Mouse (Mus musculus) olfactory bulb, adult 2 months (tissue): ENCODE data around the gene Kifc1. TPM values are rescaled to one million over a fixed set of nuclear protein-coding genes. Genes with fewer than 3 reads are reported as not detected.
A peak's percentile ranks its signal among the peaks of the same experiment; 100 is the strongest.
"Not testable (repeated sequence)": the region's sequence is repeated elsewhere in the genome, so short reads cannot be mapped to it uniquely, and the experiment has no call there.

Source experiments
- H3K27ac ChIP-seq: fragments of 200-500 bp; 2 replicates; pipeline ENCODE4 v1.5.1; 2012; ENCODE audit warnings: low read depth, low read length; ENCODE audit not compliant: insufficient read depth
- H3K4me1 ChIP-seq: fragments of 200-500 bp; 2 replicates; pipeline ENCODE4 v1.6.1; 2012; ENCODE audit warnings: low read length; ENCODE audit not compliant: control insufficient read depth, insufficient read depth
- H3K4me3 ChIP-seq: fragments of 200-500 bp; 2 replicates; pipeline ENCODE4 v1.5.1; 2012; ENCODE audit warnings: mild to moderate bottlenecking, low read depth, low read length, moderate library complexity; ENCODE audit not compliant: insufficient read depth
- CTCF ChIP-seq: fragments of 200-500 bp; IDR thresholded peaks from 2 replicates; pipeline ENCODE4 v1.5.1; 2012; ENCODE audit warnings: low read depth, mild to moderate bottlenecking, low read length, moderate library complexity; ENCODE audit not compliant: insufficient read depth
- POLR2A ChIP-seq: fragments of 200-500 bp; IDR thresholded peaks from 2 replicates; pipeline ENCODE4 v1.6.1; 2012; ENCODE audit warnings: mild to moderate bottlenecking, low read depth, low read length, moderate library complexity; ENCODE audit not compliant: insufficient read depth
- WGBS: fragments of 180-500 bp; shearing (Covaris S2); methylation state at CpG from one replicate; pipeline ENCODE4 v1.1.7; 2018; 5-methylcytosine and 5-hydroxymethylcytosine counted together
- polyA plus RNA-seq: library from polyadenylated mRNA; stranded (reverse); fragments of >200 nt; gene quantifications from 2 replicates; pipeline ENCODE4 v1.2.4, GENCODE M21; 2012; ENCODE audit warnings: low replicate concordance; ENCODE audit not compliant: missing spikeins, insufficient read depth, insufficient read length

Gene Kifc1
- polyA plus RNA-seq, 1 experiment: not detected

DNA sequence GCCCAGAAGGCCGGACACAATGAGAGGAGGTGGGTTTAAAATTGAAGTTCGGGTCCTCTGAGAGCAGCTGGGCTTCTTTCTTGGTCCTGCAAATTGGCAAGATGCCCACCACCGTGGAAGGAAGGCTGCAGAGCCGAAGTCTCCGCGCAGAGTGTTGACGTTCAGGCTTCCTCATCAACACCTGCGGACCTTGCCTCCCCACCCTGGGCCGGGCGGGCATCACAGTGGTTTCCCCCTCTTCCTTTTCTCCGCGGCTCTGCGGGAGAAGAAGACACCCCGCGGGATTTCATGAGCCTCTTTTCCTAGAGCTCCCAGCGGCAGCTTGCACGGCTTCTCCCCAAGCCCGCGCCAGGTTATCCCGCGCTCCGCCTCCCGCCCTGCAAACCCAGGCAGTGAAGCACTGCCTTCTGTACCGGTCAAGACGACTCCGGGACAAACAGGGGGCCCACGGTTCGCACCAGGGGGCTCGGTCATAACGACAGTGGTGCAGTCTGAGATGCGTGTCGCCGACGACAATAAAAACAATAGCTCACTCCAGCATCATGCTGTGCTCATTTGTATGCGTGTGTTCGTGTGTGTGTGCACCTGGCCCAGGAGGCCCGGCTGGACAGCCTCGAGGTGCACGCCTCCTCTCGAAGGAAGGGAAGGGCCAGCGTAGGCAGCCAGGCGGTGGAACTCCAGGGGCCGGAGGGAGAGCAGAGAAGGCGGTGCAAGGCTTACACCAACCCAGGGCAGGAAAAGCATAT lies 18.0 kb upstream of the Kifc1 start:
- Histone ChIP-seq H3K4me3 (peak overlapping the region; percentile 54), H3K27ac (peak overlapping the region; percentile 22), H3K4me1 (peaks cover 15% of the 10 kb centered on the region)
- no peak for TF ChIP-seq POLR2A
- TF ChIP-seq CTCF: no peak
- under 1% methylated on average over 44 of the region's 44 CpGs for WGBS

DNA sequence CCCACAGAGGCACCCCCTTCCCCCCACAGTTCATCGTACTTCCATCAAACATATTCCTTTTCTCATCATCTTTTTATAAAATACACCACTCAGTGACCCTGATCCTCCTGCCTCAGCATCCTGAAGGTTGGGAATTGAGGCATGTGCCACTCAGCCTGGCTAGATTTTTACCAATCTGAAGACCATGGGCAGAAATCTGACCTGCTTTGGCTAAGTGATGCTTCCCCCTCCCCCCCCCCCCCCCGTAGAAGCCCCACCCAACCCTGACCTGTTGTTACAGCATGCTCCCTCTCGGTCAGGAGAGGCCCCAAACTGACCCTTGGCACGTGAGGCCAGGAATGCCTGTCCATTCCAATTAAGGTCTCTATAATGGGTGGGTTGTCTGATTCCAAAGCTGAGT lies 14.4 kb upstream of the Kifc1 start, which contains the start of gene Platr17:
Gene Platr17, plus strand, starts transcription at position 301 of the 400 bp plus-strand sequence.
- H3K4me3 ChIP-seq, H3K27ac ChIP-seq, H3K4me1 ChIP-seq: not testable (repeated sequence)
- 32% methylated on average over 4 of the region's 4 CpGs for WGBS

DNA sequence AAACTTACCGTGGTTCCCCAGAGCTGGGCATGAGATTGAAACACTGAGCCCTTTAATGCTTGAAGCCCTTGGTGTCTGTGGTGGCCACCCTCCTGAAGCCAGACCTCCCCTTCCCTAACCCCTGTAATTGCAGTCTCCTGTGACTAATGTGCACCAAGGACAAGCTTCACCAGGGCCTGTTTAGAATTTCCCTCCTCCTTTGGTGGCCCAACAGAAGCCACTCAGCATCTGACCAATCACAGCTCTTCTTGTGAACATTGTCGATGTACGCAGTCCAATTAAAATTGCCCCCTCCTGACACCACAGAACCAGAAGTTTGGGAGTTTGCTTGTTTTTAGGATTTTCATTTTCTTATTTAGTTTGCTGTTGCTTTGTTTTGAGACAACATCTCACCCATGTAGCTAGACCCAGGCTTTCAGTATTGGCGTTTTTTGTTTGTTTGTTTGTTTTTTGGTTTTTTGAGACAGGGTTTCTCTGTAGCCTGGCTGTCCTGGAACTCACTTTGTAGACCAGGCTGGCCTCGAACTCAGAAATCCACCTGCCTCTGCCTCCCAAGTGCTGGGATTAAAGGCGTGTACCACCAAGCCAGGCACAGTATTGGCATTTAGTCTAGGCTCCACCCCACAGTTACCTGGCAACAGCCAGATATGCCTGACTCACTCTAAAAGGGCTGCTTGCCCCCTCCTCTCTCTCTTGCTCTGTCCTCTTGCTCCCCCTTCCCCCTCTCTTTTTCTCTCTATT lies 13.6 kb upstream of the Kifc1 start:
- not testable (repeated sequence) for H3K4me3 ChIP-seq, H3K4me1 ChIP-seq, H3K27ac ChIP-seq
- 65% methylated on average over 6 of the region's 6 CpGs for WGBS

DNA sequence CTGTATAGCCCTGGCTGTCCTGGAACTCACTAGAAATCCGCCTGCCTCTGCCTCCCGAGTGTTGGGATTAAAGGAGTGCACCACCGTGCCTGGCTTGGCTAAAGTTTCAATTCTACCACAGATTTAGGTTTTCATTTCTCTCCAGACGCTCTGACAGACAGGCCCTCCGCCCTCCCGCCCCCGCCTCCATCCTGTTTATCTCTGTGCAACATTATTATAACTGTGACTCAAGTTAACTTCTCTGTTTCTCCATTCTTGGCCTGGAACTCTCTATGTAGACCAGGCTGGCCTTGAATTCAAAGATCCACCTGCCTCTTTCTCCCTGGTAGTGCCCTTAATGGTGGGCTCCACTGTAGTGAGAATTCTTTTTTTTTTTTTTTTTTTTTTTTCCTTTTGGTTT lies 12.0 kb upstream of the Kifc1 start:
- TF ChIP-seq CTCF: no peak
- TF ChIP-seq POLR2A: no peak
- no peak overlapping the region for H3K27ac ChIP-seq
- 75% methylated on average over 7 of the region's 7 CpGs for WGBS

DNA sequence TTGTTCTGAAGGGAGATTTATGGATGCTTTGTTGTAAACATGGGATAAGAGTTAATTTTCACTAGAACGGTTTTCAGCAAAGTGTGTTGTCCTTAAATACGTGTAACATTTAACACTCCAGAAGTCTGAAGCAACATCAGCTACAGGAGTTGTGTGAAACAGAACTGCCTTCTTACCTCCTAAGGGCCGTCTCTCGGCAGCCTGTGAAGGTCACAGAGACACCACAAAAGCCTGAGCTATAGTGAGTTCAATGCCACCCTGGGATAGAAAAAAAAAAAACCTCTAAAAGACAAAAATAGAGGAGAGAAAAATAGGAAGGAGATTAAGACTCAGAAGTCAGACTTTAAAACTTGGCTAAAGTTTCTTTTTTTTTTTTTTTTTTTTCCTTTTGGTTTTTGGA lies 11.6 kb upstream of the Kifc1 start:
- 69% methylated on average over 4 of the region's 4 CpGs for WGBS
- H3K27ac ChIP-seq: no peak overlapping the region
- TF ChIP-seq POLR2A: no peak

More for the DNA sequence above, 12.0 kb upstream of the Kifc1 start:
- no peaks in the 10 kb centered on the region for H3K4me1 ChIP-seq
- H3K4me3 ChIP-seq: no peak overlapping the region

DNA sequence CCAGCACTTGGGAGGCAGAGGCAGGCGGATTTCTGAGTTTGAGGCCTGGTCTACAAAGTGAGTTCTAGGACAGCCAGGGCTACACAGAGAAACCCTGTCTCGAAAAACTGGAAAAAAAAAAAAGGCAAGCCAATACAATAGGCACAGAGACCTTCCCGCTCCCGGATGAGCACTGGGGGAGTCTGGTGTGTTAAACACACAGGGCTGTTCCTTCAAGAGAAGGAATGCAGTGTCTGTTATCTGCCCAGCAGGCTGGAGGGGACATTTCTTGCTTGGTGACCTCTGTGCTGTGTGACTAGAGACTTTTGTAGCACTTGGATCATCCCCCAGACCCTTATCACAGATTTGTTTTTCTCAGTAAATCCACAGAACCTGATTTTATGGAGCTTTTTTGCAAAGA lies 11.2 kb upstream of the Kifc1 start:
- Histone ChIP-seq H3K27ac (no peak overlapping the region), H3K4me3 (no peak overlapping the region), H3K4me1 (no peaks in the 10 kb centered on the region)
- WGBS: 73% methylated on average over 4 of the region's 4 CpGs
- TF ChIP-seq CTCF: no peak
- TF ChIP-seq POLR2A: no peak

More for the DNA sequence above, 11.6 kb upstream of the Kifc1 start:
- Histone ChIP-seq H3K4me3 (no peak overlapping the region), H3K4me1 (no peaks in the 10 kb centered on the region)

DNA sequence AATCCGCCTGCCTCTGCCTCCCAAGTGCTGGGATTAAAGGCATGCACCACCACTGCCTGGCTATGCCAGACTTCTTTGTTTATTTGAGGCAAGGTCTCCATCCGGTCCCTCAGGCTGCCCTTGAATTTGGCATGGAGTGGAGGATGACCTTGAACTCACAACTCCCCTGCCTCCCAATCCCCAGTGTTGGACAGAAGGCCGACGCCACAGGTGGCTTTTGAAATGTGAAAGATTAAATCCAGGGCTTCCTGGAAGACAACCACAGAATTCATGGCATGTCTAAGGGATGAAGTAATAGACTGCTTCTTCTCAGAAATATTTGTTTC lies 10.5 kb upstream of the Kifc1 start:
- Histone ChIP-seq H3K4me1 (no peaks in the 10 kb centered on the region), H3K27ac (no peak overlapping the region), H3K4me3 (no peak overlapping the region)
- WGBS: 88% methylated on average over 4 of the region's 4 CpGs
- TF ChIP-seq CTCF (no peak), POLR2A (no peak)

DNA sequence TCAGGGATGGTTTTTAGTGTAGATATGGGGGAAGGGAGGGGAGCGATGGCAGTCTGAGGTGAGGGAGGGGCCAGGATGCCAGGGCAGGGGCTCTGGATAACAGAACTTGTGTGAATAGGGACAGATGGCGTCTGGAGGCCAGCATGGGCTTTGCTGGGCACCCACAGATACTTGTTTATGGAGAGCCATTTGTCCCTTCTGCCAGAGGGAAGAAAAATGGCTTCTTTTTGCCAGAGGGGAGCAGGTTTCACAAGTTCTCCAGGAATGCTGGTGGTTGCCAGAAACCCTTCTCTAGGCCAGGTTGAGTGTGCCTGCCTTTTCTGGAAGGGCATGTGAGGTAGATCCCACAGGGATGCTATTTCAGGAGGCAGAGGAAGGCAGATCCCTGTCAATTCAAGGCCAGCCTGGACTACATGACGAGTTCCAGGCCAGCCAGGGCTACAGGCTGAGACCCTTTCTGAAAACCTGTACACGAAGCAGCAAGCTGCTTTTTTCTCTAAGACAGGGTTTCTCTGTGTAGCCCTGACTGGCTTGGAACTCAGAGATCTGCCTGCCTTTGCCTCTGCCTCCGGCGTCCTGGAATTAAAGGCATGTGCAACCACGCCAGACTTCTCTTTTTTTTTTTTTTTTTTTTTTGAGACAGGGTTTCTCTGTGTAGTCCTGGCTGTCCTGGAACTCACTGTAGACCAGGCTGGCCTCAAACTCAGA lies 10.0 kb upstream of the Kifc1 start:
- no peaks in the 10 kb centered on the region for H3K4me1 ChIP-seq
- H3K27ac ChIP-seq: no peak overlapping the region
- H3K4me3 ChIP-seq: no peak overlapping the region
- 80% methylated on average over 7 of the region's 7 CpGs for WGBS
- no peak for TF ChIP-seq CTCF

DNA sequence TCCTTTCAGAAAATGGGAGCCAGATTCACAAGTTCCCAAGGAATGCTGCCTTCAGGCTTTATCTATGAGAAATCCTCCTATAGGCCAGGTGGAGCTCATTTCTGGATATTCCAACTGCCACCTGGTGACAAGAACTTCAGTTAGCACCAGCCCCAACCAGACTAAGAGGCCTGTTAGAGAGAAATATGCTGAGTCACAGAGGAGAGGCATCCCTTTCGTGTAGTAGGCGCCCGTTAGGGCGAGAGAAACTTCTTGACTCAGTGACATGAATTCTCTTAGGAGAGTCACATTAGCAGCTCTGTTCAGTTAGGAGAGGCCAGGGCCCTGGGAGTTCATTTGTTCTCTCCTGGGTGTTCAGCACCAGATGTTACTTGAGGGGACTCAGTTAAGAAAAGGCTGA lies 9.2 kb upstream of the Kifc1 start:
- no peaks in the 10 kb centered on the region for H3K4me1 ChIP-seq
- H3K4me3 ChIP-seq: no peak overlapping the region
- WGBS: 83% methylated on average over 4 of the region's 4 CpGs
- TF ChIP-seq CTCF (no peak), POLR2A (no peak)
- H3K27ac ChIP-seq: no peak overlapping the region

DNA sequence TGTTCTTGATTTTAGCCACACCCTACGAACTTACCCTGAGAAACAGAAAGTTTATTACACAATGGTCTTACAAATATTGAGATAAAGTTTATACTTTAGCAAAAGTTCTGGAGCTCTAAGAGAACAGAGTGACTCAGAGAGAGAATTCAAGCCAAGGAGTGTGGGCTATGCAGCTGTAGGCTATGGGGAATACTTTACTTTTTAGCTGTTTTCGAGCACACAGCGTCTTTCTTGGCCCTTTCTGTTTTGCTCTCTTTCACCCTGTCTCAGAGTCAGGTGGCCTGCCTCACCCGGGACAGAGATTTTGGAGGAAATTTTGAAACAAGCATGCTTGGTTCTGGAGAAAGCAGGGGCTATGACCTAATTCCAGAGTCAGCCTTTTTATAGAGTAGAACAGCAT lies 7.7 kb upstream of the Kifc1 start:
- H3K27ac ChIP-seq, H3K4me3 ChIP-seq, H3K4me1 ChIP-seq: not testable (repeated sequence)
- 80% methylated on average over 4 of the region's 4 CpGs for WGBS
